Mouse (Mus musculus) limb, embryonic 13.5 days (tissue): ENCODE measurements at regions not wholly inside any gene's neighbourhood (a gene's known extent, or its start where the extent isn't known, plus 50 kb on each side); places are given as distances from the start of the nearest gene placed in this dataset.
A peak's percentile ranks its signal among the peaks of the same experiment; 100 is the strongest.

Source experiments
- ATAC-seq: fragments of 200-750 bp; cut with Nextera tagmentation; 2 replicates; pipeline ENCODE4 v1.8.0; 2017; ENCODE audit warnings: low read depth, moderate number of reproducible peaks, moderate TSS enrichment; ENCODE audit not compliant: low FRiP score
- H3K27ac ChIP-seq: fragments of 300-500 bp; sonication (generic); 2 replicates; pipeline ENCODE4 v1.5.1; 2015; ENCODE audit warnings: inconsistent platforms, mild to moderate bottlenecking, moderate library complexity
- H3K27me3 ChIP-seq: fragments of 300-500 bp; sonication (generic); 2 replicates; pipeline ENCODE4 v1.6.1; 2015; ENCODE audit warnings: mild to moderate bottlenecking, inconsistent platforms
- H3K36me3 ChIP-seq: fragments of 300-500 bp; sonication (generic); 2 replicates; pipeline ENCODE4 v1.6.1; 2015; ENCODE audit warnings: inconsistent platforms, mild to moderate bottlenecking, moderate library complexity
- H3K4me1 ChIP-seq: fragments of 300-500 bp; sonication (generic); 2 replicates; pipeline ENCODE4 v1.6.1; 2015; ENCODE audit warnings: inconsistent platforms
- H3K4me2 ChIP-seq: fragments of 300-500 bp; sonication (generic); replicated peaks from 2 replicates; pipeline ENCODE4 v1.6.1; 2015; ENCODE audit warnings: inconsistent platforms, mild to moderate bottlenecking, moderate library complexity
- H3K4me3 ChIP-seq: fragments of 300-500 bp; sonication (generic); 2 replicates; pipeline ENCODE4 v1.5.1; 2015; ENCODE audit warnings: moderate library complexity, mild to moderate bottlenecking, inconsistent platforms
- H3K9ac ChIP-seq: fragments of 300-500 bp; sonication (generic); 2 replicates; pipeline ENCODE4 v1.6.1; 2015; ENCODE audit warnings: mild to moderate bottlenecking, inconsistent platforms
- H3K9me3 ChIP-seq: fragments of 300-500 bp; sonication (generic); 2 replicates; pipeline ENCODE4 v1.6.1; 2016; ENCODE audit warnings: inconsistent platforms
- WGBS: fragments of 180-500 bp; shearing (Covaris S2); methylation state at CpG from one replicate; pipeline ENCODE4 v1.1.7; 2015; 5-methylcytosine and 5-hydroxymethylcytosine counted together

- peaks cover 13% of the 10 kb centered on the region for H3K4me1 ChIP-seq
- H3K36me3 ChIP-seq, result no peaks in the 10 kb centered on the region
- H3K9ac ChIP-seq, result no peak overlapping the region
- H3K4me3 ChIP-seq, result no peak overlapping the region
- H3K27ac ChIP-seq, result 0 out of 2 replicates have a peak overlapping the region, but pooled peaks have one; percentile 10
- 0 out of 2 replicates have a peak, but pooled peaks cover 3% of the 10 kb centered on the region for H3K27me3 ChIP-seq
- WGBS, result 76% methylated on average over 8 of the region's 8 CpGs
- ATAC-seq, result no peak
- no peak overlapping the region for H3K4me2 ChIP-seq
- H3K9me3 ChIP-seq, result no peaks in the 10 kb centered on the region
Observed at GRCm38 (mm10) chr12:109844723-109845601, 244.8 kb upstream of the Rtl1 start.

GRCm38 (mm10) chr12:109845602-109845906, 245.4 kb upstream of the Rtl1 start:
- 41% methylated on average over 5 of the region's 5 CpGs for WGBS
- H3K4me2 ChIP-seq, result no peak overlapping the region
- H3K9ac ChIP-seq, result no peak overlapping the region
- ATAC-seq, result no peak
- H3K27ac ChIP-seq, result 0 out of 2 replicates have a peak overlapping the region, but pooled peaks have one; percentile 10
- peaks cover 7% of the 10 kb centered on the region for H3K4me1 ChIP-seq
- H3K36me3 ChIP-seq, result no peaks in the 10 kb centered on the region
- H3K9me3 ChIP-seq, result no peaks in the 10 kb centered on the region
- H3K27me3 ChIP-seq, result 0 out of 2 replicates have a peak, but pooled peaks cover 3% of the 10 kb centered on the region
- no peak overlapping the region for H3K4me3 ChIP-seq

GRCm38 (mm10) chr12:109856336-109856735, 256.2 kb upstream of the Rtl1 start:
- no peak overlapping the region for H3K4me2 ChIP-seq
- no peak overlapping the region for H3K9ac ChIP-seq
- H3K36me3 ChIP-seq, result no peaks in the 10 kb centered on the region
- H3K27ac ChIP-seq, result no peak overlapping the region
- H3K9me3 ChIP-seq, result peaks cover 4% of the 10 kb centered on the region; the same call in 1 of the 2 replicates
- H3K27me3 ChIP-seq, result no peaks in the 10 kb centered on the region
- ATAC-seq, result no peak
- H3K4me1 ChIP-seq, result no peaks in the 10 kb centered on the region
- H3K4me3 ChIP-seq, result no peak overlapping the region
- WGBS, result 93% methylated on average over 1 of the region's 1 CpGs

GRCm38 (mm10) chr12:109857705-109858104, 257.6 kb upstream of the Rtl1 start:
- H3K4me2 ChIP-seq, result no peak overlapping the region
- H3K4me3 ChIP-seq, result no peak overlapping the region
- H3K27ac ChIP-seq, result no peak overlapping the region
- no peaks in the 10 kb centered on the region for H3K4me1 ChIP-seq
- WGBS, result 45% methylated on average over 4 of the region's 4 CpGs
- H3K36me3 ChIP-seq, result no peaks in the 10 kb centered on the region
- ATAC-seq, result no peak
- H3K9me3 ChIP-seq, result peaks cover 3% of the 10 kb centered on the region; the same call in 1 of the 2 replicates
- no peak overlapping the region for H3K9ac ChIP-seq
- no peaks in the 10 kb centered on the region for H3K27me3 ChIP-seq

GRCm38 (mm10) chr12:109864826-109865225, 264.7 kb upstream of the Rtl1 start:
- no peak overlapping the region for H3K4me2 ChIP-seq
- no peak overlapping the region for H3K4me3 ChIP-seq
- H3K36me3 ChIP-seq, result no peaks in the 10 kb centered on the region
- H3K27me3 ChIP-seq, result no peaks in the 10 kb centered on the region
- no peak for ATAC-seq
- 66% methylated on average over 4 of the region's 4 CpGs for WGBS
- H3K4me1 ChIP-seq, result no peaks in the 10 kb centered on the region
- H3K27ac ChIP-seq, result no peak overlapping the region
- no peak overlapping the region for H3K9ac ChIP-seq
- H3K9me3 ChIP-seq, result no peaks in the 10 kb centered on the region

- Histone ChIP-seq H3K36me3 (no peaks in the 10 kb centered on the region), H3K4me3 (no peak overlapping the region), H3K4me2 (no peak overlapping the region), H3K27me3 (no peaks in the 10 kb centered on the region), H3K9ac (no peak overlapping the region), H3K27ac (no peak overlapping the region), H3K9me3 (no peaks in the 10 kb centered on the region), H3K4me1 (no peaks in the 10 kb centered on the region)
- 86% methylated on average over 14 of the region's 14 CpGs for WGBS
- no peak for ATAC-seq
Observed at GRCm38 (mm10) chr12:109871021-109871420, 270.9 kb upstream of the Rtl1 start.

- no peak overlapping the region for H3K4me3 ChIP-seq
- H3K27me3 ChIP-seq, result no peaks in the 10 kb centered on the region
- H3K9ac ChIP-seq, result no peak overlapping the region
- H3K4me1 ChIP-seq, result no peaks in the 10 kb centered on the region
- no peaks in the 10 kb centered on the region for H3K36me3 ChIP-seq
- 84% methylated on average over 7 of the region's 7 CpGs for WGBS
- no peak for ATAC-seq
- no peak overlapping the region for H3K27ac ChIP-seq
- H3K4me2 ChIP-seq, result no peak overlapping the region
- no peaks in the 10 kb centered on the region for H3K9me3 ChIP-seq
Observed at GRCm38 (mm10) chr12:109874466-109874865, 274.3 kb upstream of the Rtl1 start.

- Histone ChIP-seq H3K4me1 (0 out of 2 replicates have a peak, but pooled peaks cover 8% of the 10 kb centered on the region), H3K9ac (no peak overlapping the region), H3K27ac (no peak overlapping the region), H3K4me2 (no peak overlapping the region), H3K27me3 (no peaks in the 10 kb centered on the region), H3K4me3 (no peak overlapping the region), H3K9me3 (no peaks in the 10 kb centered on the region), H3K36me3 (no peaks in the 10 kb centered on the region)
- 88% methylated on average over 3 of the region's 3 CpGs for WGBS
- no peak for ATAC-seq
Observed at GRCm38 (mm10) chr12:109881108-109881507, 281.0 kb upstream of the Rtl1 start.

- no peak for ATAC-seq
Observed at GRCm38 (mm10) chr12:109891206-109891605, 291.1 kb upstream of the Rtl1 start.

GRCm38 (mm10) chr12:109892834-109893233, 292.7 kb upstream of the Rtl1 start:
- Histone ChIP-seq H3K27me3 (peaks cover 33% of the 10 kb centered on the region), H3K9ac (no peak overlapping the region), H3K4me3 (no peak overlapping the region), H3K36me3 (no peaks in the 10 kb centered on the region), H3K9me3 (no peaks in the 10 kb centered on the region), H3K27ac (no peak overlapping the region), H3K4me2 (no peak overlapping the region), H3K4me1 (peaks cover 42% of the 10 kb centered on the region)
- ATAC-seq, result no peak

More at GRCm38 (mm10) chr12:109891206-109891605, 291.1 kb upstream of the Rtl1 start:
- 81% methylated on average over 2 of the region's 2 CpGs for WGBS
- Histone ChIP-seq H3K27me3 (peaks cover 33% of the 10 kb centered on the region), H3K27ac (no peak overlapping the region), H3K9ac (no peak overlapping the region), H3K4me2 (no peak overlapping the region), H3K4me1 (peaks cover 26% of the 10 kb centered on the region), H3K36me3 (no peaks in the 10 kb centered on the region), H3K9me3 (peaks cover 3% of the 10 kb centered on the region; the same call in 1 of the 2 replicates), H3K4me3 (no peak overlapping the region)

- no peak for ATAC-seq
- 69% methylated on average over 4 of the region's 4 CpGs for WGBS
Observed at GRCm38 (mm10) chr12:109893657-109894056, 293.5 kb upstream of the Rtl1 start.

GRCm38 (mm10) chr12:109895389-109895788, 295.3 kb upstream of the Rtl1 start:
- ATAC-seq, result no peak
- no peak overlapping the region for H3K27ac ChIP-seq
- WGBS, result 52% methylated on average over 7 of the region's 7 CpGs

More at GRCm38 (mm10) chr12:109893657-109894056, 293.5 kb upstream of the Rtl1 start:
- Histone ChIP-seq H3K27me3 (peaks cover 33% of the 10 kb centered on the region), H3K4me1 (peaks cover 48% of the 10 kb centered on the region), H3K4me3 (no peak overlapping the region), H3K9ac (no peak overlapping the region; the same call in 1 of the 2 replicates), H3K9me3 (no peaks in the 10 kb centered on the region), H3K4me2 (no peak overlapping the region), H3K27ac (no peak overlapping the region), H3K36me3 (no peaks in the 10 kb centered on the region)

More at GRCm38 (mm10) chr12:109895389-109895788, 295.3 kb upstream of the Rtl1 start:
- H3K27me3 ChIP-seq, result peaks cover 29% of the 10 kb centered on the region
- no peaks in the 10 kb centered on the region for H3K9me3 ChIP-seq
- no peak overlapping the region for H3K4me2 ChIP-seq
- no peaks in the 10 kb centered on the region for H3K36me3 ChIP-seq
- no peak overlapping the region for H3K9ac ChIP-seq
- peaks cover 62% of the 10 kb centered on the region for H3K4me1 ChIP-seq
- no peak overlapping the region for H3K4me3 ChIP-seq
